Mouse (Mus musculus) myocyte (in vitro differentiated cells): ENCODE results near the gene Tbc1d9b.
"Not testable (repeated sequence)": the region's sequence is repeated elsewhere in the genome, so short reads cannot be mapped to it uniquely, and the experiment has no call there.

ENCODE experiments used
- MAX ChIP-seq: IDR thresholded peaks from one replicate; pipeline ENCODE4 v1.6.1; 2011; ENCODE audit warnings: low read depth, mild to moderate bottlenecking, control low read depth
- MYOD1 ChIP-seq, 3 experiments: IDR thresholded peaks; one replicate each; pipeline ENCODE4 v1.6.1; 2011; ENCODE audit warnings: control low read depth in 2 of 3, low read depth in 2 of 3, mild to moderate bottlenecking in 2 of 3, moderate library complexity in 1 of 3; ENCODE audit not compliant: insufficient read length in 2 of 3, control insufficient read depth in 1 of 3
- POLR2A ChIP-seq: IDR thresholded peaks from one replicate; pipeline ENCODE4 v1.6.1; 2011; ENCODE audit warnings: low read depth, mild to moderate bottlenecking, control low read depth, moderate library complexity; ENCODE audit not compliant: insufficient read length
- TCF12 ChIP-seq: IDR thresholded peaks from one replicate; pipeline ENCODE4 v1.6.1; 2011; ENCODE audit warnings: mild to moderate bottlenecking, control low read depth; ENCODE audit not compliant: poor library complexity, insufficient read depth, severe bottlenecking
- USF1 ChIP-seq: IDR thresholded peaks from one replicate; pipeline ENCODE4 v1.6.1; 2011; ENCODE audit warnings: low read depth, mild to moderate bottlenecking, control low read depth, moderate library complexity

- not testable (repeated sequence) for TF ChIP-seq MYOD1 (IDR thresholded peaks at IDR 0.05; ENCODE audit: control insufficient read depth in 1 of 3, insufficient read length in 2 of 3, low read depth in 2 of 3); POLR2A; USF1; MAX; TCF12
These were observed 43.0 kb downstream of the Tbc1d9b start, which contains the start of gene Mrnip for GRCm38 (mm10) chr11:50174111-50174729.
